Mouse (Mus musculus): ENCODE measurements at regions not wholly inside any gene's neighbourhood (a gene's known extent, or its start where the extent isn't known, plus 50 kb on each side); places are given as distances from the start of the nearest gene placed in this dataset.
A peak's percentile ranks its signal among the peaks of the same experiment; 100 is the strongest.

- no peak for DNase-seq (ENCODE audit: low read depth, low spot score)
Measured at GRCm38 (mm10) chr3:52929827-52930605, 87.0 kb downstream of the Cog6 start.

- peak; percentile 6 for DNase-seq (ENCODE audit: low read depth, low spot score)
Measured at GRCm38 (mm10) chr3:52927361-52927841, 89.6 kb downstream of the Cog6 start.

- DNase-seq (ENCODE audit: low read depth, low spot score): no peak
Measured at GRCm38 (mm10) chr3:52926549-52926948, 90.5 kb downstream of the Cog6 start.

- DNase-seq (ENCODE audit: low read depth, low spot score): no peak
Measured at GRCm38 (mm10) chr3:52925223-52925622, 91.8 kb downstream of the Cog6 start.

GRCm38 (mm10) chr3:52924631-52925030, 92.4 kb downstream of the Cog6 start:
- no peak for DNase-seq (ENCODE audit: low read depth, low spot score)

GRCm38 (mm10) chr3:52923824-52924559, 93.0 kb downstream of the Cog6 start:
- DNase-seq (ENCODE audit: low read depth, low spot score): no peak

- DNase-seq (ENCODE audit: low read depth, low spot score): no peak
Measured at GRCm38 (mm10) chr3:52922411-52922810, 94.6 kb downstream of the Cog6 start.

- DNase-seq (ENCODE audit: low read depth, low spot score): peak; percentile 27
Measured at GRCm38 (mm10) chr3:52906823-52907564, 110.0 kb downstream of the Cog6 start.

GRCm38 (mm10) chr3:52904028-52904427, 113.0 kb downstream of the Cog6 start:
- no peak for DNase-seq (ENCODE audit: low read depth, low spot score)

- DNase-seq (ENCODE audit: low read depth, low spot score): no peak
Measured at GRCm38 (mm10) chr3:52897665-52898064, 119.4 kb downstream of the Cog6 start.

GRCm38 (mm10) chr3:52896462-52896861, 120.6 kb downstream of the Cog6 start:
- DNase-seq (ENCODE audit: low read depth, low spot score): no peak

GRCm38 (mm10) chr3:52895751-52896150, 121.3 kb downstream of the Cog6 start:
- DNase-seq (ENCODE audit: low read depth, low spot score): no peak

- DNase-seq (ENCODE audit: low read depth, low spot score): no peak
Measured at GRCm38 (mm10) chr3:52894812-52895211, 122.2 kb downstream of the Cog6 start.

- DNase-seq (ENCODE audit: low read depth, low spot score): no peak
Measured at GRCm38 (mm10) chr3:52889156-52889715, 127.8 kb downstream of the Cog6 start.

- no peak for DNase-seq (ENCODE audit: low read depth, low spot score)
Measured at GRCm38 (mm10) chr3:52881981-52882380, 135.1 kb downstream of the Cog6 start.

- no peak for DNase-seq (ENCODE audit: low read depth, low spot score)
Measured at GRCm38 (mm10) chr3:52881139-52881538, 135.9 kb downstream of the Cog6 start.

GRCm38 (mm10) chr3:52879700-52880099, 137.3 kb downstream of the Cog6 start:
- DNase-seq (ENCODE audit: low read depth, low spot score): peak; percentile 57

- no peak for DNase-seq (ENCODE audit: low read depth, low spot score)
Measured at GRCm38 (mm10) chr3:52878334-52878733, 138.7 kb downstream of the Cog6 start.

GRCm38 (mm10) chr3:52872260-52872659, 144.8 kb downstream of the Cog6 start:
- no peak for DNase-seq (ENCODE audit: low read depth, low spot score)

GRCm38 (mm10) chr3:52863146-52863849, 153.7 kb downstream of the Cog6 start:
- DNase-seq (ENCODE audit: low read depth, low spot score): no peak

- DNase-seq (ENCODE audit: low read depth, low spot score): no peak
Measured at GRCm38 (mm10) chr3:52862026-52862425, 155.0 kb downstream of the Cog6 start.

Measured in brain, adult 2 months (tissue).